8 mouse cellular contexts compared by ENCODE assay signal in the genomic region with DNA sequence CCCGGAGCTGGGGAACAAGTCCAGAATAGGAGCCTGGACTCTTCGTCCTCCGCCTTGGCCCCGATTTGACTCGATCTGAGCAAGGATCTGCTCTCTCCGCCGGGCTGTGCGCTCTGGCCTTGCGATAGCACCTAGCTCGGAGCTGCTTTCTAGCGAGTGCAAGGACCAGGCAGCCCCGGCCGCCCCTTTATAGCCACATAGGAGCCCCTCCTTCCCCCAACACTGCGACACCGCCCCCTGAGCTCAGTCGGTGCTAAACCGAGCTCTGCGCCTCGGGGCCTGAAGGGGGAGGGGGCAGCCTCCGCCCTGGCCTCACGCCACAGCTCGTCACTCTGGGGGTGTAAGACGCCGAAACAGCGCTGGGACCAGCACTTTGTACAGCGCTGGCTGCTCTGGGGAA. TPM values are rescaled to one million over a fixed set of nuclear protein-coding genes. Genes with fewer than 3 reads are reported as not detected.
DNase-seq lines count a peak whose midpoint lies in the region; ATAC-seq and TF ChIP-seq lines count a peak whose summit lies in the region.

TSS of gene Adamts1 (minus strand) at position 160 of the 400 bp plus-strand sequence.

- H3K27me3 ChIP-seq in hindbrain, embryonic 15.5 days = peaks cover 11% of the 10 kb centered on the region; the same call in 1 of the 2 replicates

- no peak for TF ChIP-seq CTCF in cortical plate, adult 2 months (IDR thresholded peaks at IDR 0.05; ENCODE audit: extremely low read depth, insufficient read depth, low read length)

- TF ChIP-seq POLR2A in cortical plate, adult 2 months (IDR thresholded peaks at IDR 0.05; ENCODE audit: extremely low read depth, insufficient read depth, low read length) = peak; percentile 74

- peak within 1 kb of the TSS; percentile 45 for H3K27ac ChIP-seq in cortical plate, adult 2 months (ENCODE audit: insufficient read depth, low read length)
- H3K27ac ChIP-seq in hindbrain, embryonic 15.5 days (replicated peaks) = peak within 1 kb of the TSS; percentile 79

- H3K9ac ChIP-seq in hindbrain, embryonic 15.5 days = peak within 1 kb of the TSS; percentile 63

- under 1% methylated on average over 26 of the region's 26 CpGs for WGBS in hindbrain, embryonic 15.5 days

- H3K9me3 ChIP-seq in hindbrain, embryonic 15.5 days = no peaks in the 10 kb centered on the region

- H3K36me3 ChIP-seq in hindbrain, embryonic 15.5 days = no peaks in the 10 kb centered on the region

- peak within 1 kb of the TSS; percentile 100 for H3K4me2 ChIP-seq in hindbrain, embryonic 15.5 days

- no peaks in the 10 kb centered on the region for H3K4me1 ChIP-seq in cortical plate, adult 2 months (ENCODE audit: control insufficient read depth, insufficient read depth, low read length)
- peaks cover 30% of the 10 kb centered on the region for H3K4me1 ChIP-seq in hindbrain, embryonic 15.5 days (replicated peaks)

- peak; percentile 76 for ATAC-seq in hindbrain, embryonic 15.5 days (ENCODE audit: low FRiP score, low read depth)

- peak within 1 kb of the TSS; percentile 59 for H3K4me3 ChIP-seq in cortical plate, adult 2 months (ENCODE audit: insufficient read depth, low read length)
- peak within 1 kb of the TSS; percentile 54 for H3K4me3 ChIP-seq in hindbrain, embryonic 15.5 days

- DNase-seq in adrenal gland, adult 8-10 months = peak; percentile 65
- DNase-seq in gastrocnemius, postnatal 10 days = peak; percentile 95
- peak; percentile 58 for DNase-seq in left cerebral cortex, adult 11 months (ENCODE audit: low spot score)
- DNase-seq in lung, postnatal 14 days = peak; percentile 90
- peak; percentile 70 for DNase-seq in right cerebral cortex, postnatal 14 days
- DNase-seq in natural killer cell, adult 2 months (ENCODE audit: low spot score in 2 of 2) = no peak

RNA-seq across cellular contexts. Expression of gene Adamts1, which starts in this region (rescaled TPM):
- 10 to 100 TPM; 14.5 to 41.9 (median 15.6) TPM for total RNA-seq in adrenal gland, adult 8-10 months (2022)
- 6.8 and 8.1 TPM in 2 replicates for polyA plus RNA-seq in cortical plate, adult 2 months (2012; rRNA removed)
- total RNA-seq in gastrocnemius, postnatal 10 days (2021) = 10 to 100 TPM; 15.4 to 19.9 TPM
- 11.4 and 13.9 TPM in 2 replicates for polyA plus RNA-seq in hindbrain, embryonic 15.5 days (2015; fragmentation: Nextera tagmentation; extraction: Ambion mirVana)

Comparison
In these comparisons a context has a peak if more than half of its experiments do, and no peak if none do; other contexts are left out.
1. DNase-seq: peak in adrenal gland, adult 8-10 months (single experiment), gastrocnemius, postnatal 10 days (single experiment), left cerebral cortex, adult 11 months (single experiment), lung, postnatal 14 days (single experiment) and right cerebral cortex, postnatal 14 days (single experiment); none in natural killer cell, adult 2 months (0 of 2).